Mouse (Mus musculus): ENCODE measurements at regions not wholly inside any gene's neighbourhood (a gene's known extent, or its start where the extent isn't known, plus 50 kb on each side); places are given as distances from the start of the nearest gene placed in this dataset.
A peak's percentile ranks its signal among the peaks of the same experiment; 100 is the strongest.

DNA sequence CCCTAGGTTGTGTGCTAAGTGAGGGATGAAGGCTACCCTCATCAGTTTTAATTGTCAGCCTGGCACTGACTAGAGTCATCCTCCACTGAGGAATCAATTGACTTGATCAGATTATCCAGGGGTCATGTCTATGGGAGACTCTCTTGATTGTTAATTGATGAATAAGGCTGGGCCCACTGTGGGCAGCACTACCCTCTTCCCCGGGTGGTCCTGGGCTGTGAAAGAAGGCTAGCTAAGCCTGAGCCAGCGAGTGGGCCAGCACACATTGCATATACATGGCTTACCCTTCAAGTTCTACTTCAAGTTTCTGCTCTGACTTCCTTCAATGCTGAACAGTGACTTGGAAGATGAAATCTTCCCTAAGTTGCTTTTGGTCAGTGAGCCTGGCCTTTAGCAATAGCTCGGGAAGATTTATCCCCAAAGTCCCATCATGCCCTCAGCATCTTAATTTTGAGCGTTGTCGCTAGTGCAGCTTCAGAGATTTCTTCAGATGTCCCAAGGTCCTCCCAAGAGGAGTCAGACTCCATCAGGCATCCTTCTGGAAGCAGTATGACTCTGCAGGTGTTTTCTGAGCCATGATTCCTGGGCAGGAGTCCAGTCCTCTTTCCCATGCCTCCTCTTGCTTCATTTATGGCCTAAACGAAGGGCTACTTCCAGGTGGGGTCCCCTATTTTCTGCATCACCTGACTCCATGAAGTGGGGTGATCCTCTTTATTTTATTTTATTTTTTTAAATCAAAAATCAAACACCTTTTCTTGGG lies 55.7 kb upstream of the Ywhaq start:
- Histone ChIP-seq H3K4me2 (ENCODE audit: insufficient read depth, low read depth, poor library complexity, severe bottlenecking) (no peak overlapping the region), H3K27ac (ENCODE audit: insufficient read depth, low read depth) (no peak overlapping the region), H3K27me3 (replicated peaks) (no peaks in the 10 kb centered on the region), H3K4me1 (ENCODE audit: control insufficient read depth in 1 of 2, insufficient read depth in 2 of 2) (peaks cover 8 to 23% of the 10 kb centered on the region in 2 experiments), H3K9ac (ENCODE audit: insufficient read depth, low read depth) (no peak overlapping the region), H3K79me2 (replicated peaks; ENCODE audit: control insufficient read depth, extremely low read depth, insufficient read depth, poor library complexity, severe bottlenecking) (no peaks in the 10 kb centered on the region), H3K36me3 (replicated peaks in 1 of 2; ENCODE audit: control insufficient read depth in 1 of 2, insufficient read depth in 1 of 2, low read length in 1 of 2) (no peaks in the 10 kb centered on the region), H3K4me3 (replicated peaks in 1 of 3; ENCODE audit: low read depth in 2 of 3, low read length in 2 of 3, poor library complexity in 1 of 3) (no peak overlapping the region), H3K9me3 (replicated peaks; ENCODE audit: low read length) (no peaks in the 10 kb centered on the region)
- dilution Hi-C loops (cut with MboI; ENCODE audit: extremely low pct_ligation_motif_present, extremely low pct_unique_long_range_greater_than_20kb, low sequenced_read_pairs), result no loop called here
- no peak for DNase-seq (ENCODE audit: extremely low read depth)
- in situ Hi-C loops (cut with MboI; ENCODE audit: low pct_ligation_motif_present, low pct_unique_long_range_greater_than_20kb, low sequenced_read_pairs), result no loop called here
- TF ChIP-seq USF1 (IDR thresholded peaks at IDR 0.05; ENCODE audit: low read depth, low read length), result no peak

- in situ Hi-C loops (cut with MboI; ENCODE audit: low pct_ligation_motif_present, low pct_unique_long_range_greater_than_20kb, low sequenced_read_pairs), result no loop called here
- Histone ChIP-seq H3K9ac (ENCODE audit: insufficient read depth, low read depth) (no peak overlapping the region), H3K4me3 (replicated peaks in 1 of 3; ENCODE audit: low read depth in 2 of 3, low read length in 2 of 3, poor library complexity in 1 of 3) (no peak overlapping the region)
- TF ChIP-seq MEF2A (IDR thresholded peaks at IDR 0.05; ENCODE audit: borderline replicate concordance, low read depth, low read length) (peak; percentile 99), TBP (conservative IDR thresholded peaks at IDR 0.05; ENCODE audit: low read depth, low read length) (no peak), CTCF (conservative IDR thresholded peaks at IDR 0.05 in 1 of 2, IDR thresholded peaks at IDR 0.05 in 1 of 2; ENCODE audit: low read depth in 2 of 2, low read length in 2 of 2) (peak in 1 of 2 experiments; percentile 52; a peak in 2 of 4 replicates), ELF1 (IDR thresholded peaks at IDR 0.05; ENCODE audit: low read depth, low read length) (no peak), JUND (conservative IDR thresholded peaks at IDR 0.05; ENCODE audit: low read depth, low read length) (no peak), MYC (IDR thresholded peaks at IDR 0.05; ENCODE audit: low read depth, low read length) (no peak), HCFC1 (IDR thresholded peaks at IDR 0.05; ENCODE audit: low read depth, low read length) (no peak), KAT2A (IDR thresholded peaks at IDR 0.05; ENCODE audit: insufficient replicate concordance, low read length) (no peak), ZKSCAN1 (IDR thresholded peaks at IDR 0.05; ENCODE audit: borderline replicate concordance, low read depth, low read length) (no peak), ETS1 (conservative IDR thresholded peaks at IDR 0.05; ENCODE audit: low read depth, low read length) (peak; percentile 75), CHD1 (IDR thresholded peaks at IDR 0.05; ENCODE audit: low read depth, low read length) (no peak), BHLHE40 (IDR thresholded peaks at IDR 0.05; ENCODE audit: low read depth, low read length) (0 out of 2 replicates have a peak, but pooled peaks have one; percentile 50), PAX5 (IDR thresholded peaks at IDR 0.05; ENCODE audit: low read length) (no peak), MXI1 (IDR thresholded peaks at IDR 0.05; ENCODE audit: low read depth, low read length) (no peak), POLR2AphosphoS2 (IDR thresholded peaks at IDR 0.05; ENCODE audit: low read depth, low read length) (no peak), TCF12 (IDR thresholded peaks at IDR 0.05; ENCODE audit: low read depth, low read length) (peak; percentile 36; the same call in 1 of the 2 replicates), NELFE (IDR thresholded peaks at IDR 0.05; ENCODE audit: low read depth, low read length) (no peak), RAD21 (IDR thresholded peaks at IDR 0.05; ENCODE audit: low read depth, low read length) (peak; percentile 38), E2F4 (IDR thresholded peaks at IDR 0.05; ENCODE audit: insufficient replicate concordance, low read depth, low read length) (no peak), MAFK (IDR thresholded peaks at IDR 0.05; ENCODE audit: insufficient replicate concordance, low read length) (no peak), SIN3A (IDR thresholded peaks at IDR 0.05; ENCODE audit: low read length) (no peak), ZNF384 (IDR thresholded peaks at IDR 0.05; ENCODE audit: low read depth, low read length) (no peak), ZC3H11A (IDR thresholded peaks at IDR 0.05; ENCODE audit: low read depth, low read length) (no peak), POLR2A (IDR thresholded peaks at IDR 0.05; ENCODE audit: low read depth, low read length) (no peak), USF2 (conservative IDR thresholded peaks at IDR 0.05; ENCODE audit: low read depth, low read length) (no peak), EP300 (IDR thresholded peaks at IDR 0.05; ENCODE audit: low read length) (peak; percentile 62), NRF1 (IDR thresholded peaks at IDR 0.05; ENCODE audit: low read depth, low read length) (no peak), SMC3 (IDR thresholded peaks at IDR 0.05; ENCODE audit: low read depth, low read length) (peak; percentile 35), JUN (IDR thresholded peaks at IDR 0.05; ENCODE audit: insufficient read depth, low read depth, low read length) (peak; percentile 83), ZMIZ1 (IDR thresholded peaks at IDR 0.05; ENCODE audit: low read depth, low read length) (no peak), CHD2 (IDR thresholded peaks at IDR 0.05; ENCODE audit: low read length) (no peak), MAX (IDR thresholded peaks at IDR 0.05; ENCODE audit: low read length) (no peak), GABPA (IDR thresholded peaks at IDR 0.05; ENCODE audit: insufficient replicate concordance, low read depth, low read length) (no peak)
Observed at GRCm38 (mm10) chr12:21472487-21472886, 55.0 kb upstream of the Ywhaq start.

More at GRCm38 (mm10) chr12:21472487-21472886, 55.0 kb upstream of the Ywhaq start:
- no peak overlapping the region for H3K27ac ChIP-seq (ENCODE audit: insufficient read depth, low read depth)
- H3K79me2 ChIP-seq (replicated peaks; ENCODE audit: control insufficient read depth, extremely low read depth, insufficient read depth, poor library complexity, severe bottlenecking), result no peaks in the 10 kb centered on the region
- peak; percentile 78 for DNase-seq (ENCODE audit: extremely low read depth)
- H3K4me1 ChIP-seq (ENCODE audit: control insufficient read depth in 1 of 2, insufficient read depth in 2 of 2), result peaks cover 8 to 23% of the 10 kb centered on the region in 2 experiments
- no peaks in the 10 kb centered on the region for H3K36me3 ChIP-seq (replicated peaks in 1 of 2; ENCODE audit: control insufficient read depth in 1 of 2, insufficient read depth in 1 of 2, low read length in 1 of 2)
- dilution Hi-C loops (cut with MboI; ENCODE audit: extremely low pct_ligation_motif_present, extremely low pct_unique_long_range_greater_than_20kb, low sequenced_read_pairs), result no loop called here
- no peaks in the 10 kb centered on the region for H3K27me3 ChIP-seq (replicated peaks)
- H3K4me2 ChIP-seq (ENCODE audit: insufficient read depth, low read depth, poor library complexity, severe bottlenecking), result no peak overlapping the region
- no peaks in the 10 kb centered on the region for H3K9me3 ChIP-seq (replicated peaks; ENCODE audit: low read length)

Data from CH12.LX (cell line).